Mouse (Mus musculus): ENCODE measurements at regions not wholly inside any gene's neighbourhood (a gene's known extent, or its start where the extent isn't known, plus 50 kb on each side); places are given as distances from the start of the nearest gene placed in this dataset.

- TF ChIP-seq POLR2A (IDR thresholded peaks at IDR 0.05; ENCODE audit: insufficient read depth, low read length), result no peak
- TF ChIP-seq CTCF (IDR thresholded peaks at IDR 0.05; ENCODE audit: low read depth, low read length), result no peak
Measured at GRCm38 (mm10) chr5:64597451-64597850, 205.7 kb upstream of the Klf3 start.

Measured in ES-Bruce4 (cell line).